Mouse (Mus musculus) erythroblast, embryonic 14.5 days (primary cell): ENCODE results near the gene Grhl3.

Source experiments
- GATA1 ChIP-seq: IDR thresholded peaks from 2 replicates; pipeline ENCODE4 v1.6.1; 2012; ENCODE audit warnings: low read length, inconsistent platforms, mixed read lengths
- TAL1 ChIP-seq: IDR thresholded peaks from 3 replicates; pipeline ENCODE4 v1.6.1; 2012; ENCODE audit warnings: low read length, inconsistent platforms, mixed read lengths

GRCm38 (mm10) chr4:135575365-135576140, 2.1 kb upstream of the Grhl3 start:
- no peak for TF ChIP-seq GATA1
- no peak for TF ChIP-seq TAL1
